Mouse (Mus musculus) lung, adult 2 months (tissue): Measurements from ENCODE around the gene Blvra. TPM values are rescaled to one million over a fixed set of nuclear protein-coding genes. Genes with fewer than 3 reads are reported as not detected.

Experiments used
- DNase-seq: peaks from one replicate; pipeline ENCODE4 v3.0.0; 2022
- H3K4me1 ChIP-seq: fragments of 200-500 bp; 2 replicates; pipeline ENCODE4 v1.6.1; 2011; ENCODE audit warnings: low read length; ENCODE audit not compliant: control insufficient read depth, insufficient read depth
- H3K4me3 ChIP-seq: fragments of 200-500 bp; replicated peaks from 2 replicates; pipeline ENCODE3; 2011; ENCODE audit warnings: low read depth, mild to moderate bottlenecking, control low read depth, low read length; ENCODE audit errors: extremely low read depth
- CTCF ChIP-seq: fragments of 200-500 bp; IDR thresholded peaks from 2 replicates; pipeline ENCODE4 v1.5.1; 2011; ENCODE audit warnings: mild to moderate bottlenecking, low read length, control low read depth; ENCODE audit not compliant: insufficient read depth
- POLR2A ChIP-seq: fragments of 200-500 bp; IDR thresholded peaks from 2 replicates; pipeline ENCODE4 v1.6.1; 2011; ENCODE audit warnings: low read depth, mild to moderate bottlenecking, control low read depth, low read length, borderline replicate concordance; ENCODE audit errors: extremely low read depth
- WGBS: fragments of 180-500 bp; shearing (Covaris S2); methylation state at CpG from one replicate; pipeline ENCODE4 v1.1.7; 2018; 5-methylcytosine and 5-hydroxymethylcytosine counted together
- polyA plus RNA-seq: library from polyadenylated mRNA; depleted of rRNA; stranded (reverse); fragments of >200 nt; gene quantifications from 2 replicates; pipeline ENCODE4 v1.2.3, GENCODE M21; 2012; rRNA removed

Blvra gene
- polyA plus RNA-seq, 1 experiment = 13.3 TPM

DNA sequence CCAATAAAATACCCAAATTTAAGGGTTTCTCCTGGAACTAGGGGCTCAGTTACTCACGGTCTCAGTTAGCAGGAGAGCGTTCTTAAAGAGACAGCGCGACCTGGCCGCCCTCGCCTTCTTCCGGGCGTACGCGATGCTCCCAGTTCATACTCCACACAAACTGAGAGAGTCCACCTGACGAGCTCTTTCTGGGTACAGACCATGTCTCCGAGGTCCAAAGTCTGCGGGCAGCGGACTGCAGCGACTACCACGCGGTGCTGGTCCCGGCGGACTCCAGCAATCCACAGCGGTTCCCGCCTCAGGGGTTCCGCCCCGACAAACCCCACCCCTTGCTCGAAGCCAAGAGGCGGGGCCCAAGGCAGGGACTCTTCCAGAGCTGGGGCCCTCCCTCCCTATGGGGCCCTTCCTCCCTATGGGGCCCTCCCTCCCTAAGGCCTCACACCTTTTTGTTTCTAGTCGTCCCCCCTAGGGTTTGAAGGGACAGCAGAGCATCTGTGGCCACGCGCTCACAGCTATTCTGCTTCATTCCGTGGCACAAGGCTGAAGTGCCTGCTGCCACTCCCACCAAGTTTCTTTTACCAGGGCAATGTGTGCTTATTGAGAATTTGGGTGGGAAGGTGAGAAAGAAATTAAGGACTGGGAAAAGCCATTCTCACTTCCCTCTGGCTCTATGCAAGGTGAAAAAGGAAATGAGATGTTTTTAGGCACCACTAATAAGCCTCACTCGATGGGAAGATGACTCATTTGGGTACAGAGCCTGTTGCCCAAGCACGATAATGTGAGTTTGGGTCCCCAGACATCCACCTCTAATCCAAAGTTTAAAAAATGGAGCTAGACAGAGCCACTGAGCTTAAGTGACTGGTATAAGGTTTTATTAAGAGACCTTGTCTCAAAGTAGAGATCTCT, 72.9 kb downstream of the Blvra start, which contains the start of gene Itpripl1:
Itpripl1 (minus strand) TSS at position 285 of the 906 bp plus-strand sequence.
- peaks cover 3% of the 10 kb centered on the region; the same call in 1 of the 2 replicates for H3K4me1 ChIP-seq
- DNase-seq = peak; percentile 86
- peak; percentile 75; the same call in 1 of the 2 replicates for TF ChIP-seq POLR2A
- TF ChIP-seq CTCF = no peak
- H3K4me3 ChIP-seq = peak within 1 kb of the TSS; percentile 64
- WGBS = 3% methylated on average over 31 of the region's 31 CpGs

DNA sequence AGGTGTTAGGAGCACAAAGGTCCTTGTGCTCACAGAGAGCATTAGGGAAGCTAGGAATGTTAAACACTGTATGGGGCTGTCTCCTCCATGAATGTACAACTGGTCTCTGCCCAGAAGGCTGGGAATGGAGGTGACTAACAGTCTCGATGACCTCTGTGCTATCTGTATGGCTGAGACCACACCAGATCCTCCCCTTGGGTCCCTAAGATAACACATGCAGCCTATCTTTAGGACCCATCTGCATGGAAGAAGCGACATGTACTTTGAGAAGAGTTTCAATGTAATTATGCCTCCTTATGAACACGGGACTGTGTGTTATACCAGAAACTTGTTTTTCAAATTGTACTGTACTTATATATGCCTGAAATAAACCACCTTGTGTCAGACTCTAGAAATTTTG, 75.2 kb downstream of the Blvra start:
- no peak for DNase-seq
- Histone ChIP-seq H3K4me3 (no peak overlapping the region), H3K4me1 (peaks cover 3% of the 10 kb centered on the region; the same call in 1 of the 2 replicates)
- TF ChIP-seq POLR2A (no peak), CTCF (no peak)
- WGBS = 81% methylated on average over 3 of the region's 3 CpGs

Other genes with a start within 250 kb of the Blvra start
- gene Trpm7, start 194.4 kb upstream of the Blvra start, polyA plus RNA-seq = 4.5 and 7.2 TPM in 2 replicates
- 13.1 and 23.0 TPM in 2 replicates for gene Sppl2a, start 137.4 kb upstream of the Blvra start, polyA plus RNA-seq
- 2.8 and 3.8 TPM in 2 replicates for gene Ap4e1, start 61.9 kb upstream of the Blvra start, polyA plus RNA-seq
- 1.6 and 2.9 TPM in 2 replicates for gene Ncaph, start 63.3 kb downstream of the Blvra start, polyA plus RNA-seq
- 12.8 and 14.6 TPM in 2 replicates for gene Itpripl1, start 72.8 kb downstream of the Blvra start, polyA plus RNA-seq
- gene 1810024B03Rik, start 137.6 kb downstream of the Blvra start, polyA plus RNA-seq = 1.2 and 1.6 TPM in 2 replicates
- 41.4 and 52.0 TPM in 2 replicates for gene Snrnp200, start 137.7 kb downstream of the Blvra start, polyA plus RNA-seq
- 46.7 and 67.3 TPM in 2 replicates for gene Ciao1, start 177.2 kb downstream of the Blvra start, polyA plus RNA-seq
- gene Tmem127, start 177.2 kb downstream of the Blvra start, polyA plus RNA-seq = 74.4 and 86.6 TPM in 2 replicates
- 28.9 and 29.3 TPM in 2 replicates for gene Stard7, start 199.6 kb downstream of the Blvra start, polyA plus RNA-seq